Mouse (Mus musculus) yolk sac, embryonic 10.5 days (tissue): Measurements from ENCODE around the gene Bcar3.

Experiments
- DNase-seq: peaks from one replicate; pipeline ENCODE4 v3.0.0-alpha.2; 2017; ENCODE audit warnings: low spot score

Bcar3 gene

GRCm38 (mm10) chr3:122512725-122513375 is 218.9 kb downstream of the Bcar3 start:
- peak; percentile 67 for DNase-seq

GRCm38 (mm10) chr3:122515568-122516326 is 221.8 kb downstream of the Bcar3 start:
- DNase-seq = no peak

GRCm38 (mm10) chr3:122516327-122516695 is 222.4 kb downstream of the Bcar3 start:
- no peak for DNase-seq

- no peak for DNase-seq
These were observed 223.8 kb downstream of the Bcar3 start for GRCm38 (mm10) chr3:122517726-122518125.

- no peak for DNase-seq
These were observed 224.3 kb downstream of the Bcar3 start for GRCm38 (mm10) chr3:122518231-122518736.

- DNase-seq = no peak
These were observed 225.1 kb downstream of the Bcar3 start for GRCm38 (mm10) chr3:122519082-122519481.

- no peak for DNase-seq
These were observed 226.4 kb downstream of the Bcar3 start for GRCm38 (mm10) chr3:122520365-122520764.

GRCm38 (mm10) chr3:122520875-122521274 is 226.9 kb downstream of the Bcar3 start:
- no peak for DNase-seq

- no peak for DNase-seq
These were observed 227.4 kb downstream of the Bcar3 start for GRCm38 (mm10) chr3:122521294-122521693.

GRCm38 (mm10) chr3:122528477-122528876 is 234.5 kb downstream of the Bcar3 start:
- DNase-seq = no peak

- DNase-seq = no peak
These were observed 242.2 kb downstream of the Bcar3 start for GRCm38 (mm10) chr3:122535938-122536703.

- no peak for DNase-seq
These were observed 244.9 kb downstream of the Bcar3 start for GRCm38 (mm10) chr3:122538851-122539250.

GRCm38 (mm10) chr3:122539961-122540690 is 246.2 kb downstream of the Bcar3 start:
- no peak for DNase-seq

- no peak for DNase-seq
These were observed 247.0 kb downstream of the Bcar3 start for GRCm38 (mm10) chr3:122540918-122541317.

GRCm38 (mm10) chr3:122545346-122545745 is 251.4 kb downstream of the Bcar3 start:
- DNase-seq = no peak

GRCm38 (mm10) chr3:122547469-122547868 is 253.5 kb downstream of the Bcar3 start:
- no peak for DNase-seq

GRCm38 (mm10) chr3:122551174-122551573 is 257.2 kb downstream of the Bcar3 start:
- DNase-seq = no peak

- DNase-seq = no peak
These were observed 263.8 kb downstream of the Bcar3 start for GRCm38 (mm10) chr3:122557766-122558165.

GRCm38 (mm10) chr3:122565285-122565684 is 271.3 kb downstream of the Bcar3 start:
- DNase-seq = peak; percentile 74

GRCm38 (mm10) chr3:122566112-122566511 is 272.2 kb downstream of the Bcar3 start:
- DNase-seq = no peak

- no peak for DNase-seq
These were observed 272.6 kb downstream of the Bcar3 start for GRCm38 (mm10) chr3:122566549-122566948.
